Comparison of ENCODE assay signal across 50 mouse cellular contexts in genomic region chr7:105420903-105421302, GRCm38 (mm10). TPM values are rescaled to one million over a fixed set of nuclear protein-coding genes. Genes with fewer than 3 reads are reported as not detected.
"Had no signal": no experiment of that assay in that cellular context is flagged by ENCODE, and none has a peak within 500 bp of the region (broad histone marks: within the 10 kb centered on the region; RNA-seq: fewer than 3 reads in every experiment).

No protein-coding gene starts in this region.

- DNase-seq: heart, postnatal 10 days; heart, postnatal 14 days; heart, postnatal 36 days; heart, postnatal 4 days; kidney, adult 11 months; kidney, adult 18-20 months; kidney, adult 2 months; kidney, adult 8-10 months; kidney, adult 9 months; kidney, postnatal 10 days; kidney, postnatal 14 days; kidney, postnatal 25 days; kidney, postnatal 36 days; kidney, postnatal 4 days; layer of hippocampus, adult 9-11 months; layer of hippocampus, postnatal 36 days had no signal

- H3K27ac ChIP-seq: heart, embryonic 10.5 days; heart, embryonic 13.5 days; heart, embryonic 15.5 days; hindbrain, embryonic 10.5 days; hindbrain, embryonic 12.5 days; hindbrain, embryonic 13.5 days; hindbrain, embryonic 14.5 days; hindbrain, embryonic 15.5 days; hindbrain, postnatal 0 days; kidney, embryonic 15.5 days; kidney, postnatal 0 days; layer of hippocampus, adult 2 months; left cerebral cortex, adult 2 months had no signal

- H3K36me3 ChIP-seq: heart, embryonic 10.5 days; heart, embryonic 12.5 days; heart, embryonic 13.5 days; heart, embryonic 15.5 days; hindbrain, embryonic 10.5 days; hindbrain, embryonic 12.5 days; hindbrain, embryonic 13.5 days; hindbrain, embryonic 15.5 days; kidney, embryonic 15.5 days had no signal

- H3K9ac ChIP-seq: heart, embryonic 12.5 days; heart, embryonic 13.5 days; heart, embryonic 15.5 days; hindbrain, embryonic 12.5 days; hindbrain, embryonic 13.5 days; hindbrain, embryonic 14.5 days; hindbrain, embryonic 15.5 days; kidney, embryonic 15.5 days had no signal

- H3K4me3 ChIP-seq: heart, embryonic 10.5 days; heart, embryonic 12.5 days; heart, embryonic 13.5 days; heart, embryonic 15.5 days; hindbrain, embryonic 10.5 days; hindbrain, embryonic 12.5 days; hindbrain, embryonic 13.5 days; hindbrain, embryonic 15.5 days; kidney, embryonic 15.5 days; layer of hippocampus, adult 2 months; left cerebral cortex, adult 2 months had no signal

- H3K4me2 ChIP-seq: heart, embryonic 11.5 days; heart, embryonic 12.5 days; heart, embryonic 13.5 days; heart, embryonic 15.5 days; hindbrain, embryonic 12.5 days; hindbrain, embryonic 13.5 days; hindbrain, embryonic 14.5 days; hindbrain, embryonic 15.5 days; kidney, embryonic 15.5 days had no signal

- H3K9me3 ChIP-seq: heart, embryonic 10.5 days; heart, embryonic 12.5 days; heart, embryonic 13.5 days; heart, embryonic 15.5 days; hindbrain, embryonic 10.5 days; hindbrain, embryonic 12.5 days; hindbrain, embryonic 13.5 days; hindbrain, embryonic 15.5 days; kidney, embryonic 15.5 days had no signal

- ATAC-seq: hindbrain, embryonic 16.5 days; hindbrain, postnatal 0 days; inflammation-experienced regulatory T-cells, adult 6 months; intestine, postnatal 0 days had no signal

RNA-seq across cellular contexts. Expression of gene Cckbr, which starts 4.6 kb away (rescaled TPM):
- total RNA-seq: heart, adult 8-10 months; heart, postnatal 10 days; heart, postnatal 14 days; heart, postnatal 25 days; heart, postnatal 36 days; heart, postnatal 4 days; hematopoietic stem cell, adult 5-6 weeks had no signal
- polyA plus RNA-seq: heart, embryonic 12.5 days; heart, embryonic 14.5 days; heart, embryonic 15.5 days; heart, embryonic 16.5 days; heart, postnatal 0 days; inflammation-experienced regulatory T-cells, adult 6 months; large intestine, adult 2 months had no signal

RNA-seq across cellular contexts. Expression of gene Cnga4, which starts 16.5 kb away (rescaled TPM):
- total RNA-seq: heart, adult 8-10 months; heart, postnatal 10 days; heart, postnatal 25 days; heart, postnatal 36 days; heart, postnatal 4 days; hematopoietic stem cell, adult 5-6 weeks had no signal
- polyA plus RNA-seq: heart, embryonic 10.5 days; heart, embryonic 11.5 days; heart, embryonic 12.5 days; heart, embryonic 13.5 days; heart, embryonic 14.5 days; heart, embryonic 15.5 days; heart, postnatal 0 days; hindbrain, embryonic 14.5 days; hindbrain, embryonic 16.5 days; inflammation-experienced regulatory T-cells, adult 6 months; intestine, embryonic 14.5 days; intestine, postnatal 0 days; kidney, embryonic 14.5 days; kidney, embryonic 16.5 days; kidney, postnatal 0 days had no signal

RNA-seq across cellular contexts. Expression of gene Gm5901, which starts 46.1 kb away (rescaled TPM):
- total RNA-seq: heart, adult 8-10 months; heart, postnatal 10 days; heart, postnatal 14 days; heart, postnatal 25 days; heart, postnatal 36 days; heart, postnatal 4 days; hematopoietic stem cell, adult 5-6 weeks; hindbrain, postnatal 0 days; layer of hippocampus, adult 18-20 months; layer of hippocampus, adult 2 months; layer of hippocampus, postnatal 10 days; layer of hippocampus, postnatal 14 days; layer of hippocampus, postnatal 25 days; layer of hippocampus, postnatal 36 days; left cerebral cortex, adult 18-20 months; left cerebral cortex, adult 2 months had no signal
- polyA plus RNA-seq: heart, embryonic 10.5 days; heart, embryonic 11.5 days; heart, embryonic 12.5 days; heart, embryonic 13.5 days; heart, embryonic 14.5 days; heart, embryonic 15.5 days; heart, embryonic 16.5 days; heart, postnatal 0 days; hindbrain, embryonic 10.5 days; hindbrain, embryonic 11.5 days; hindbrain, embryonic 12.5 days; hindbrain, embryonic 13.5 days; hindbrain, embryonic 14.5 days; hindbrain, embryonic 15.5 days; hindbrain, embryonic 16.5 days; hindbrain, postnatal 0 days; inflammation-experienced regulatory T-cells, adult 6 months; intestine, embryonic 14.5 days; intestine, postnatal 0 days; kidney, adult 2 months; kidney, embryonic 14.5 days; kidney, embryonic 15.5 days; kidney, embryonic 16.5 days; kidney, postnatal 0 days; large intestine, adult 2 months had no signal

RNA-seq across cellular contexts. Expression of gene Olfr692, which starts 52.9 kb away (rescaled TPM):
- total RNA-seq: heart, adult 8-10 months; heart, postnatal 10 days; heart, postnatal 14 days; heart, postnatal 25 days; heart, postnatal 36 days; heart, postnatal 4 days; hematopoietic stem cell, adult 5-6 weeks; hindbrain, postnatal 0 days; layer of hippocampus, adult 18-20 months; layer of hippocampus, adult 2 months; layer of hippocampus, postnatal 10 days; layer of hippocampus, postnatal 14 days; layer of hippocampus, postnatal 25 days; layer of hippocampus, postnatal 36 days; left cerebral cortex, adult 18-20 months; left cerebral cortex, adult 2 months had no signal
- polyA plus RNA-seq: heart, embryonic 10.5 days; heart, embryonic 11.5 days; heart, embryonic 12.5 days; heart, embryonic 13.5 days; heart, embryonic 14.5 days; heart, embryonic 15.5 days; heart, embryonic 16.5 days; heart, postnatal 0 days; hindbrain, embryonic 10.5 days; hindbrain, embryonic 11.5 days; hindbrain, embryonic 12.5 days; hindbrain, embryonic 13.5 days; hindbrain, embryonic 14.5 days; hindbrain, embryonic 15.5 days; hindbrain, embryonic 16.5 days; hindbrain, postnatal 0 days; inflammation-experienced regulatory T-cells, adult 6 months; intestine, embryonic 14.5 days; intestine, postnatal 0 days; kidney, adult 2 months; kidney, embryonic 14.5 days; kidney, embryonic 15.5 days; kidney, embryonic 16.5 days; kidney, postnatal 0 days; large intestine, adult 2 months had no signal
